Mouse (Mus musculus) limb, embryonic 13.5 days (tissue): ENCODE measurements around the gene Mvb12b. TPM values are rescaled to one million over a fixed set of nuclear protein-coding genes. Genes with fewer than 3 reads are reported as not detected.

Experiments used
- ATAC-seq: fragments of 200-750 bp; cut with Nextera tagmentation; 2 replicates; pipeline ENCODE4 v1.8.0; 2017; ENCODE audit warnings: low read depth, moderate number of reproducible peaks, moderate TSS enrichment; ENCODE audit not compliant: low FRiP score
- H3K27ac ChIP-seq: fragments of 300-500 bp; sonication (generic); 2 replicates; pipeline ENCODE4 v1.5.1; 2015; ENCODE audit warnings: inconsistent platforms, mild to moderate bottlenecking, moderate library complexity
- H3K27me3 ChIP-seq: fragments of 300-500 bp; sonication (generic); 2 replicates; pipeline ENCODE4 v1.6.1; 2015; ENCODE audit warnings: mild to moderate bottlenecking, inconsistent platforms
- H3K36me3 ChIP-seq: fragments of 300-500 bp; sonication (generic); 2 replicates; pipeline ENCODE4 v1.6.1; 2015; ENCODE audit warnings: inconsistent platforms, mild to moderate bottlenecking, moderate library complexity
- H3K4me1 ChIP-seq: fragments of 300-500 bp; sonication (generic); 2 replicates; pipeline ENCODE4 v1.6.1; 2015; ENCODE audit warnings: inconsistent platforms
- H3K4me2 ChIP-seq: fragments of 300-500 bp; sonication (generic); replicated peaks from 2 replicates; pipeline ENCODE4 v1.6.1; 2015; ENCODE audit warnings: inconsistent platforms, mild to moderate bottlenecking, moderate library complexity
- H3K4me3 ChIP-seq: fragments of 300-500 bp; sonication (generic); 2 replicates; pipeline ENCODE4 v1.5.1; 2015; ENCODE audit warnings: moderate library complexity, mild to moderate bottlenecking, inconsistent platforms
- H3K9ac ChIP-seq: fragments of 300-500 bp; sonication (generic); 2 replicates; pipeline ENCODE4 v1.6.1; 2015; ENCODE audit warnings: mild to moderate bottlenecking, inconsistent platforms
- H3K9me3 ChIP-seq: fragments of 300-500 bp; sonication (generic); 2 replicates; pipeline ENCODE4 v1.6.1; 2016; ENCODE audit warnings: inconsistent platforms
- WGBS: fragments of 180-500 bp; shearing (Covaris S2); methylation state at CpG from one replicate; pipeline ENCODE4 v1.1.7; 2015; 5-methylcytosine and 5-hydroxymethylcytosine counted together
- polyA plus RNA-seq: library from polyadenylated mRNA; unstranded; fragments of >200 nt; fragmentation: Nextera tagmentation; extraction: Ambion mirVana; gene quantifications from 2 replicates; pipeline ENCODE4 v1.2.1, GENCODE M21; 2015

The Mvb12b gene
- polyA plus RNA-seq, 1 experiment from 2014 or later: 22.6 TPM

DNA sequence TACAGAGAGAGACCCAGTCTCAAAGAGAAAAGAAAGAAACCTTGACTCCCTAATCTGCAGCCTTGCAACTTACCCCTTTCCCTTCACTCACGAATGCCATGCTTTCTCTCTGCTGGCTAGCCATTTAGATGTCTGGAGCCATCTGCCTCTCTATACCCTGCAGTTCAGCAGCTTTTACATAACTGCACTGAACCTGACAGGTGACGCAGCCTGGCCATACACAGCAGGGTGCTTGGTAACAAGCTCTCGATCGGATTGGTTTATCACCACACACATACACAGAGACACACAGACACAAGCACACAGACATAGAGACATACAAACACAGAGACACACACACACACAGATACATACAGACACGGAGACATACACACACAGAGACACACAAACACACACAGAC is 67.7 kb downstream of the Mvb12b start:
- WGBS: 81% methylated on average over 5 of the region's 5 CpGs
- no peak overlapping the region for H3K27ac ChIP-seq
- H3K9ac ChIP-seq: no peak overlapping the region
- H3K4me2 ChIP-seq: no peak overlapping the region
- peaks cover 60% of the 10 kb centered on the region for H3K36me3 ChIP-seq
- H3K4me3 ChIP-seq: no peak overlapping the region
- no peak for ATAC-seq
- peaks cover 12% of the 10 kb centered on the region; the same call in 1 of the 2 replicates for H3K27me3 ChIP-seq
- no peaks in the 10 kb centered on the region for H3K9me3 ChIP-seq
- peaks cover 50% of the 10 kb centered on the region for H3K4me1 ChIP-seq

- H3K4me3 ChIP-seq: no peak overlapping the region
- no peak overlapping the region for H3K9ac ChIP-seq
- no peaks in the 10 kb centered on the region for H3K9me3 ChIP-seq
- no peak overlapping the region for H3K4me2 ChIP-seq
- no peak for ATAC-seq
- H3K27me3 ChIP-seq: peaks cover 12% of the 10 kb centered on the region; the same call in 1 of the 2 replicates
- peaks cover 67% of the 10 kb centered on the region for H3K4me1 ChIP-seq
- WGBS: 88% methylated on average over 2 of the region's 2 CpGs
- H3K27ac ChIP-seq: no peak overlapping the region
- H3K36me3 ChIP-seq: peaks cover 43% of the 10 kb centered on the region
Measured at GRCm38 (mm10) chr2:33818385-33818784, 69.4 kb downstream of the Mvb12b start.

GRCm38 (mm10) chr2:33817663-33818346 is 69.9 kb downstream of the Mvb12b start:
- H3K27me3 ChIP-seq: peaks cover 12% of the 10 kb centered on the region; the same call in 1 of the 2 replicates
- peak overlapping the region; percentile 0; the same call in 1 of the 2 replicates for H3K27ac ChIP-seq
- H3K9ac ChIP-seq: 0 out of 2 replicates have a peak overlapping the region, but pooled peaks have one; percentile 19
- H3K9me3 ChIP-seq: no peaks in the 10 kb centered on the region
- no peak overlapping the region for H3K4me2 ChIP-seq
- 78% methylated on average over 9 of the region's 9 CpGs for WGBS
- H3K4me3 ChIP-seq: no peak overlapping the region
- peaks cover 39% of the 10 kb centered on the region for H3K36me3 ChIP-seq
- ATAC-seq: no peak
- peaks cover 67% of the 10 kb centered on the region for H3K4me1 ChIP-seq

GRCm38 (mm10) chr2:33817080-33817479 is 70.7 kb downstream of the Mvb12b start:
- H3K4me2 ChIP-seq: no peak overlapping the region
- peak overlapping the region; percentile 18; the same call in 1 of the 2 replicates for H3K27ac ChIP-seq
- H3K9me3 ChIP-seq: no peaks in the 10 kb centered on the region
- ATAC-seq: no peak
- H3K9ac ChIP-seq: no peak overlapping the region
- 47% methylated on average over 4 of the region's 4 CpGs for WGBS
- no peak overlapping the region for H3K4me3 ChIP-seq
- H3K4me1 ChIP-seq: peaks cover 67% of the 10 kb centered on the region
- H3K27me3 ChIP-seq: peaks cover 12% of the 10 kb centered on the region; the same call in 1 of the 2 replicates
- H3K36me3 ChIP-seq: peaks cover 39% of the 10 kb centered on the region

GRCm38 (mm10) chr2:33814581-33814980 is 73.2 kb downstream of the Mvb12b start:
- peaks cover 23% of the 10 kb centered on the region for H3K36me3 ChIP-seq
- H3K27me3 ChIP-seq: 0 out of 2 replicates have a peak, but pooled peaks cover 3% of the 10 kb centered on the region
- ATAC-seq: peak; percentile 76
- H3K4me2 ChIP-seq: peak overlapping the region; percentile 39
- no peak overlapping the region for H3K4me3 ChIP-seq
- WGBS: 14% methylated on average over 8 of the region's 8 CpGs
- H3K27ac ChIP-seq: peak overlapping the region; percentile 89
- H3K4me1 ChIP-seq: peaks cover 85% of the 10 kb centered on the region
- H3K9ac ChIP-seq: no peak overlapping the region
- no peaks in the 10 kb centered on the region for H3K9me3 ChIP-seq

DNA sequence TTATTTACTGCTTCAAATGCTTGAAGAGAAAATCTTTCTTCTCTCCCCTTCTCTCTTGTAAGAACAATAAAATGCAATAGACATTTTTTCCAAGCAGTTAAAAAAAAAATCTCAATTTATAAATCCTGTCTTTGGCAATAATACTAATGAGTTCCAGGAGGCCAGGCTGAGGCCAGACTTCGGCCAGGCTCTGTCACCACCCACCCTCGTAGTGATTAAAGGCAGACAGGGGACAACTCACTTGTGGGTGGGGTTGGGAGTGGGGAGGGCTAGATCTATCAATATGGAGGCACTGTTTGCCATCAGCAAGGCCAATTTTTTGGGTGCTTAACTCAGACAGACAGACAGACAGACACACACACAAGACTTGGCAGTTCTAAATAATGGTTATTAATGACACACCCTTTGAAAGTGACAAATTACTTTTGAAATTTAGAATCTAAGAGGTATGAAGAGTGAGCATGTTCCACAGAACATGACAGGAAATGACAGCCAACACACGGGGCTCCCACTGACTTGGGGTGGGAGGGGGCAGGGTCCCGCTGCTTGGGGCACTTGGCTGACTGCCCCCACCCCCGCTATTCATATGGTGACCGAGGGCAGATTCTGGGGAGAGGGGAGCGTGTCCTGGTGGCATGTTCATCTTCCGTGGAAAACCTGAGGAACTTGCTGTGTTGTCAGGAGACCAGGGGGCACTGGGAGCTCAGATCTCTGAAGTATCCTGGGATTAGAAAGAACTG is 74.1 kb downstream of the Mvb12b start:
- H3K4me2 ChIP-seq: peak overlapping the region; percentile 39
- peaks cover 92% of the 10 kb centered on the region for H3K4me1 ChIP-seq
- ATAC-seq: no peak
- 0 out of 2 replicates have a peak, but pooled peaks cover 3% of the 10 kb centered on the region for H3K27me3 ChIP-seq
- peak overlapping the region; percentile 89 for H3K27ac ChIP-seq
- no peak overlapping the region for H3K9ac ChIP-seq
- peaks cover 14% of the 10 kb centered on the region for H3K36me3 ChIP-seq
- H3K4me3 ChIP-seq: no peak overlapping the region
- WGBS: 25% methylated on average over 8 of the region's 8 CpGs
- H3K9me3 ChIP-seq: no peaks in the 10 kb centered on the region

DNA sequence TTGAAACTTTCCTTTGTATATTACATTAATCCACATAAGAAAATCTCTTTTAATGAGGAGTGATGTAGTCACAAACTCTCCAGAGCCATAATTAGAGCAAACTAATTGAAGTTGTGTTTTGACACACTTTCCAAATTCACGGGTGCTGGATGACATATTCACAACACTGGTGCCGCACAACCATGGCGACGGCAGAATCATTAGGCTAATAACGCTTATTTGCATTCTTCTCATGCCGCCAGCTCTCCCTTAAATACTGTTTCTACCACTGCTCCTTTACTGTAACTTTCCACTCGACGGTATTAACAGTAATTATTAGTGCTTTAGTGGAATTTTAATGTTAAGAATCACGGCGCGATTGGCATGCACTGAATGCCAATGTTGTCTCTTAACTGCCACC is 74.8 kb downstream of the Mvb12b start:
- Histone ChIP-seq H3K27me3 (0 out of 2 replicates have a peak, but pooled peaks cover 3% of the 10 kb centered on the region), H3K4me3 (no peak overlapping the region), H3K27ac (peak overlapping the region; percentile 89), H3K4me2 (peak overlapping the region; percentile 39), H3K36me3 (peaks cover 7% of the 10 kb centered on the region; the same call in 1 of the 2 replicates), H3K4me1 (peaks cover 90% of the 10 kb centered on the region), H3K9me3 (no peaks in the 10 kb centered on the region), H3K9ac (no peak overlapping the region)
- 36% methylated on average over 11 of the region's 11 CpGs for WGBS
- ATAC-seq: no peak

DNA sequence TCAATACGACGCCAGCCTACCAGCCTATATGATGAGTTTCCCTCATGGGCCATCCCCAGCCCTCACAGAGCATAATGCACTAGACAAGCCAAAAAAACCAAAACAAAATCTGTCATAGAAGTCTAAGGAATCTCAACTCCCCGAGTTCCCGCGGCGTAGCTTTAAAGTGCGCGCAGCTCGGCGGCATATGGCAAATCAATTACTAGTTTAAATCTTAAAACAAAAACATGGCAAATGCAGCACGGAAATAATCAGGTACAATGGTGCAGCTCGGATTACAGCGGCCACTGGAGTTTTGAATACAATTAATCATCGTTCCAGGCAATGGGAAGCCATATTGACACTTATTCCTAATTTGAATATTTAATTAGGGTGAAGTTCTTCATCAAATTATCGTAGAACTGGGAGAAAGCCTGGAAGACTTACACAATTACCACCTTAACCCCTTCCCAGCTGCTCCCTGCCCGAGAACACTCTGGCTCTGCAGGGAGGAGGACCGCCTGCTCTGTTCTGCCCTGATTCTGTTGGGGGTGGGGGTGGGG is 76.3 kb downstream of the Mvb12b start:
- H3K27me3 ChIP-seq: no peaks in the 10 kb centered on the region
- peak overlapping the region; percentile 24; the same call in 1 of the 2 replicates for H3K4me2 ChIP-seq
- no peak overlapping the region for H3K9ac ChIP-seq
- H3K4me3 ChIP-seq: no peak overlapping the region
- peaks cover 10% of the 10 kb centered on the region; the same call in 1 of the 2 replicates for H3K36me3 ChIP-seq
- 38% methylated on average over 17 of the region's 17 CpGs for WGBS
- H3K4me1 ChIP-seq: peaks cover 74% of the 10 kb centered on the region
- no peak for ATAC-seq
- no peaks in the 10 kb centered on the region for H3K9me3 ChIP-seq
- H3K27ac ChIP-seq: peak overlapping the region; percentile 89; the same call in 1 of the 2 replicates

GRCm38 (mm10) chr2:33809081-33809480 is 78.7 kb downstream of the Mvb12b start:
- Histone ChIP-seq H3K4me1 (peaks cover 63% of the 10 kb centered on the region), H3K36me3 (peaks cover 14% of the 10 kb centered on the region), H3K4me3 (no peak overlapping the region), H3K9me3 (no peaks in the 10 kb centered on the region), H3K27ac (no peak overlapping the region), H3K4me2 (no peak overlapping the region), H3K9ac (no peak overlapping the region), H3K27me3 (no peaks in the 10 kb centered on the region)
- 78% methylated on average over 3 of the region's 3 CpGs for WGBS
- ATAC-seq: no peak

- no peak for ATAC-seq
- H3K4me1 ChIP-seq: peaks cover 57% of the 10 kb centered on the region
Measured at GRCm38 (mm10) chr2:33808032-33808431, 79.7 kb downstream of the Mvb12b start.

DNA sequence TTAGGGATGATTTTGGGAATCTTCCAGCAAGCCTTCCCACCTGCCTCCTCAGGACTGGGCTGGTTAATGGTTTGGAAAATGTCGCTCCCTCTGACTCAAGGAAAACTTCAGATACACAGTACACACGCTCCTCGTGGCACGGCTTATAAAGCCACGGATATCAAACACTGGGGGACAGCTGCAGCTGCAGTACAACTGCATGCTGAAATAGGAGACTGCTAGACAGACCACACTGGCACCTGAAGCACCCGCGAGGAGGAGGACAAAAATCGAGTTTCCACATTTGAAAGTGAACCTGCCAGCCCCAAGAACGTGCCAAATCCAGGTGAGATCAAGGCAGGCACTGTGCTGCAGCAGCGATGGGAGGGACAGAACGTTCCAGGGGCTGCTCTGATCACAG is 82.1 kb downstream of the Mvb12b start:
- Histone ChIP-seq H3K36me3 (peaks cover 39% of the 10 kb centered on the region), H3K9ac (no peak overlapping the region), H3K4me1 (peaks cover 54% of the 10 kb centered on the region), H3K4me2 (no peak overlapping the region), H3K9me3 (no peaks in the 10 kb centered on the region), H3K27me3 (0 out of 2 replicates have a peak, but pooled peaks cover 3% of the 10 kb centered on the region), H3K4me3 (no peak overlapping the region), H3K27ac (peak overlapping the region; percentile 15; the same call in 1 of the 2 replicates)
- WGBS: 59% methylated on average over 11 of the region's 11 CpGs
- ATAC-seq: no peak

More at GRCm38 (mm10) chr2:33808032-33808431, 79.7 kb downstream of the Mvb12b start:
- H3K27ac ChIP-seq: no peak overlapping the region
- H3K9ac ChIP-seq: no peak overlapping the region
- 0 out of 2 replicates have a peak, but pooled peaks cover 3% of the 10 kb centered on the region for H3K27me3 ChIP-seq
- H3K4me2 ChIP-seq: no peak overlapping the region
- H3K4me3 ChIP-seq: no peak overlapping the region
- H3K9me3 ChIP-seq: no peaks in the 10 kb centered on the region
- H3K36me3 ChIP-seq: peaks cover 19% of the 10 kb centered on the region
- WGBS: 89% methylated on average over 5 of the region's 5 CpGs
